Mouse (Mus musculus): ENCODE measurements at regions not wholly inside any gene's neighbourhood (a gene's known extent, or its start where the extent isn't known, plus 50 kb on each side); places are given as distances from the start of the nearest gene placed in this dataset.

GRCm38 (mm10) chr2:10861654-10862292 lies 310.1 kb upstream of the Prkcq start:
- no peak overlapping the region for H3K27ac ChIP-seq
- DNase-seq (ENCODE audit: low spot score), result no peak
- 85% methylated on average over 8 of the region's 8 CpGs for WGBS
- TF ChIP-seq CTCF (IDR thresholded peaks at IDR 0.05; ENCODE audit: low read depth), result no peak
- no peak for ATAC-seq (replicated peaks; ENCODE audit: low FRiP score, low read depth)
- H3K4me3 ChIP-seq (replicated peaks; ENCODE audit: low read depth, low read length), result no peak overlapping the region
- H3K4me1 ChIP-seq (replicated peaks; ENCODE audit: insufficient read depth, low read length), result no peaks in the 10 kb centered on the region
- H3K36me3 ChIP-seq (ENCODE audit: insufficient read depth, low read length), result no peaks in the 10 kb centered on the region
- no peaks in the 10 kb centered on the region for H3K27me3 ChIP-seq (ENCODE audit: insufficient read depth, low read length)
- no peak overlapping the region for H3K9ac ChIP-seq (ENCODE audit: low read depth, low read length)
- no peak overlapping the region for H3K4me2 ChIP-seq (ENCODE audit: low read length)
- H3K9me3 ChIP-seq (replicated peaks; ENCODE audit: low read length), result no peaks in the 10 kb centered on the region

GRCm38 (mm10) chr2:10864451-10864850 lies 307.5 kb upstream of the Prkcq start:
- H3K36me3 ChIP-seq (ENCODE audit: insufficient read depth, low read length), result no peaks in the 10 kb centered on the region
- H3K27ac ChIP-seq, result no peak overlapping the region
- no peaks in the 10 kb centered on the region for H3K4me1 ChIP-seq (replicated peaks; ENCODE audit: insufficient read depth, low read length)
- H3K4me3 ChIP-seq (replicated peaks; ENCODE audit: low read depth, low read length), result no peak overlapping the region
- no peak for TF ChIP-seq CTCF (IDR thresholded peaks at IDR 0.05; ENCODE audit: low read depth)
- no peaks in the 10 kb centered on the region for H3K27me3 ChIP-seq (ENCODE audit: insufficient read depth, low read length)
- H3K9ac ChIP-seq (ENCODE audit: low read depth, low read length), result no peak overlapping the region
- no peak overlapping the region for H3K4me2 ChIP-seq (ENCODE audit: low read length)
- no peak for ATAC-seq (replicated peaks; ENCODE audit: low FRiP score, low read depth)
- DNase-seq (ENCODE audit: low spot score), result no peak
- whole genome bisulfite sequencing, result 90% methylated on average over 2 of the region's 2 CpGs
- H3K9me3 ChIP-seq (replicated peaks; ENCODE audit: low read length), result no peaks in the 10 kb centered on the region

- ATAC-seq (replicated peaks; ENCODE audit: low FRiP score, low read depth), result no peak
- Histone ChIP-seq H3K27ac (no peak overlapping the region), H3K4me2 (ENCODE audit: low read length) (no peak overlapping the region), H3K36me3 (ENCODE audit: insufficient read depth, low read length) (no peaks in the 10 kb centered on the region), H3K9me3 (replicated peaks; ENCODE audit: low read length) (no peaks in the 10 kb centered on the region), H3K9ac (ENCODE audit: low read depth, low read length) (no peak overlapping the region), H3K4me1 (replicated peaks; ENCODE audit: insufficient read depth, low read length) (no peaks in the 10 kb centered on the region), H3K27me3 (ENCODE audit: insufficient read depth, low read length) (no peaks in the 10 kb centered on the region), H3K4me3 (replicated peaks; ENCODE audit: low read depth, low read length) (no peak overlapping the region)
- no peak for DNase-seq (ENCODE audit: low spot score)
- WGBS, result 86% methylated on average over 4 of the region's 4 CpGs
- TF ChIP-seq CTCF (IDR thresholded peaks at IDR 0.05; ENCODE audit: low read depth), result no peak
These were observed 297.6 kb upstream of the Prkcq start for GRCm38 (mm10) chr2:10874303-10874702.

GRCm38 (mm10) chr2:10901926-10902325 lies 270.0 kb upstream of the Prkcq start:
- Histone ChIP-seq H3K4me1 (replicated peaks; ENCODE audit: insufficient read depth, low read length) (no peaks in the 10 kb centered on the region), H3K9ac (ENCODE audit: low read depth, low read length) (no peak overlapping the region), H3K4me3 (replicated peaks; ENCODE audit: low read depth, low read length) (no peak overlapping the region), H3K9me3 (replicated peaks; ENCODE audit: low read length) (no peaks in the 10 kb centered on the region), H3K4me2 (ENCODE audit: low read length) (no peak overlapping the region), H3K36me3 (ENCODE audit: insufficient read depth, low read length) (no peaks in the 10 kb centered on the region), H3K27me3 (ENCODE audit: insufficient read depth, low read length) (no peaks in the 10 kb centered on the region), H3K27ac (no peak overlapping the region)
- no peak for TF ChIP-seq CTCF (IDR thresholded peaks at IDR 0.05; ENCODE audit: low read depth)
- no peak for DNase-seq (ENCODE audit: low spot score)
- ATAC-seq (replicated peaks; ENCODE audit: low FRiP score, low read depth), result no peak
- WGBS, result 85% methylated on average over 3 of the region's 3 CpGs

GRCm38 (mm10) chr2:10919955-10920354 lies 252.0 kb upstream of the Prkcq start:
- Histone ChIP-seq H3K36me3 (ENCODE audit: insufficient read depth, low read length) (no peaks in the 10 kb centered on the region), H3K4me2 (ENCODE audit: low read length) (no peak overlapping the region), H3K9me3 (replicated peaks; ENCODE audit: low read length) (no peaks in the 10 kb centered on the region), H3K27ac (no peak overlapping the region), H3K9ac (ENCODE audit: low read depth, low read length) (no peak overlapping the region), H3K27me3 (ENCODE audit: insufficient read depth, low read length) (no peaks in the 10 kb centered on the region), H3K4me3 (replicated peaks; ENCODE audit: low read depth, low read length) (no peak overlapping the region), H3K4me1 (replicated peaks; ENCODE audit: insufficient read depth, low read length) (no peaks in the 10 kb centered on the region)
- TF ChIP-seq CTCF (IDR thresholded peaks at IDR 0.05; ENCODE audit: low read depth), result peak; percentile 66
- DNase-seq (ENCODE audit: low spot score), result no peak
- ATAC-seq (replicated peaks; ENCODE audit: low FRiP score, low read depth), result no peak

GRCm38 (mm10) chr2:10920686-10921485 lies 251.0 kb upstream of the Prkcq start:
- Histone ChIP-seq H3K4me3 (replicated peaks; ENCODE audit: low read depth, low read length) (no peak overlapping the region), H3K9me3 (replicated peaks; ENCODE audit: low read length) (no peaks in the 10 kb centered on the region), H3K27me3 (ENCODE audit: insufficient read depth, low read length) (no peaks in the 10 kb centered on the region), H3K9ac (ENCODE audit: low read depth, low read length) (no peak overlapping the region), H3K4me1 (replicated peaks; ENCODE audit: insufficient read depth, low read length) (no peaks in the 10 kb centered on the region), H3K27ac (no peak overlapping the region), H3K4me2 (ENCODE audit: low read length) (peak overlapping the region; percentile 37), H3K36me3 (ENCODE audit: insufficient read depth, low read length) (no peaks in the 10 kb centered on the region)
- WGBS, result 51% methylated on average over 8 of the region's 8 CpGs
- ATAC-seq (replicated peaks; ENCODE audit: low FRiP score, low read depth), result no peak
- no peak for DNase-seq (ENCODE audit: low spot score)
- no peak for TF ChIP-seq CTCF (IDR thresholded peaks at IDR 0.05; ENCODE audit: low read depth)
